Mouse (Mus musculus): Measurements from ENCODE around the gene Magix. TPM values are rescaled to one million over a fixed set of nuclear protein-coding genes. Genes with fewer than 3 reads are reported as not detected.
A peak's percentile ranks its signal among the peaks of the same experiment; 100 is the strongest.

Gene Magix
- total RNA-seq, 2 experiments from 2014 or later: 0.18 TPM; not detected in 1

DNA sequence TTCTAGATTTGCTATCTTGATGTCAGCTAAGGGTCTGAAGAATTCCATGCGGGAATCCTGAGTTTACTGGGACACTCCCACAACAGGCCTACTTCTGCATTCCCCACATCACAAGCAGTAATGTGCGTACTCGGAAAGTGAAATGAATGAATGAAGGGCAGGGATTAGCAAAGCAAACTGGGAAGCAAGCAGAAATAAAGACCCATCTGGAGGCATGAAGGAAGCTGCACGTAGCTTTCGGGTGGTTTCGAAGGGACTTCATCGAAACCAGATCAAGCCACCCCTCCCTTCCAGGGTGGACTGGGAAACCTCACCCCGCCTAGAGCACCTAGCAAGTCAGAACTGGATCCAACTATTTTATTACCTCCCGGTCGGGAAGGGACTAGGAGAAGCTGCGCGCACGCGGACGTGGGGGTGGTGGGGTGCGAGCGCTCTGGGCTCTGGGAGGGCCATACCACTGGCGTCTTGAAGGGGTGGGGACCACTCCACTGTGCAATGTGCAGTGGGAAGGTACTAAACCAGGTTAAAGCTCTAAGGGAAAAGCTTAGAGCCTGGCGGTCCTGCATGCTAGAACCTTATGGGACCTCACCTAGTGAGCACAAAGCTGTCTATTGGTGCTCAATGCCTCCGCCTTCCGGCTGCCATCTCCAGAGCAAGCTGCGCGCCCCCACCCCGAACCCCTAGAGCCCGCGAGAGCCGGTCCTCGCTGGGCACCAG is 6.6 kb downstream of the Magix start:
- ATAC-seq (ENCODE audit: poor library complexity, severe bottlenecking): 0 out of 2 replicates have a peak, but pooled peaks have one; percentile 7

DNA sequence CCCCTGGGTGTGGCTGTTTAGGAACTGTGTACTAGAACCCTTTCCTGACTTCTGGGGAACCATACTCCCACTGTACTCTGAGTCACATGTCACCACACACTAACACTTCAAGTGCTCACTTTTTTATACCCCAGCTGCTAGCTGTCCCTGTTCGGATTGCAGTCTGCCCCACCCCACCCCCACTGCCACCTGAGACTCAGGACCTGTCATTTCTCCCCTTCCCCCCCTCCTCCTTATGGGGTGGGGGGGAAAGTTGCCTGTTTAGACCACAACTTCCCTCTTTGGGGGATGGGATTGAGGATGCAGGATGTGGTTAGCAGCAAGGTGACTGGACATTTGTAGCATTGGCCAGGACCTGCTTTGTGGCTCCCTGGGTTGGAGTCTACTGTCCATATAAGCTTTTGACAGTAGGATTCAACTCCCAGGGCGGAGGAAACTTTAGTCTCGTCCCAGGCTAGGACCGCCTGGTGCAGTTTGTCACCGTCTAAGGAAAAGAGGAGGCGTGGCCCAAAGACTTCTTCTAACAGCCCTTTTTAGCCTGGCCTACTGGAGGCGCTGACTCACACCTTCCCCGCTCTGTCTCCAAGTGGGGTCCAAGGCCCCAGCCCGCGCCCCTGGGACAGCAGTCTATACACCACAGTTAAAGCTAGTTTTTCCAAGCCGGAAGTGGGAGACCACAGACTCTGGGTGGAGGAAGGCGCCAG is 7.3 kb downstream of the Magix start:
- peak; percentile 69 for ATAC-seq (ENCODE audit: poor library complexity, severe bottlenecking)

DNA sequence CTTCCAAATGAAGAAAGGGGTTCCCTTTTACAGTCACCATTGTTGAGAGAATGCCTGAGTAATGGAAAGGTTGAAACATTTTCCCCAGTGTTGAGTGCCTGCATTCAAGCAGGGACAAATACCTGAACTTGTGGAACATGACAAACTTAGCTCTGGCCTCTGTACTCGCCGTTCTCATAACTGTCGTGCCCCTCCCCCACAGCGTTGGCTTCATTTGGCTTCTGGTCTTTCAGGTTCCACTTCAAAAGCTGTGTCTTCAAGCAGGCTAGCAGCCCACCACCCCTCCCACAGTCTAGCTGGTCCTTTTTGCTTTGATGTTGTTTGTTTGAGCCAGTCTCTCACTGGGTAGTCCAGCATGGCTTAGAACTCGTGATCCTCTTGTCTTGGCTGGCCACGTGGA is 8.3 kb downstream of the Magix start:
- ATAC-seq (ENCODE audit: poor library complexity, severe bottlenecking): no peak

DNA sequence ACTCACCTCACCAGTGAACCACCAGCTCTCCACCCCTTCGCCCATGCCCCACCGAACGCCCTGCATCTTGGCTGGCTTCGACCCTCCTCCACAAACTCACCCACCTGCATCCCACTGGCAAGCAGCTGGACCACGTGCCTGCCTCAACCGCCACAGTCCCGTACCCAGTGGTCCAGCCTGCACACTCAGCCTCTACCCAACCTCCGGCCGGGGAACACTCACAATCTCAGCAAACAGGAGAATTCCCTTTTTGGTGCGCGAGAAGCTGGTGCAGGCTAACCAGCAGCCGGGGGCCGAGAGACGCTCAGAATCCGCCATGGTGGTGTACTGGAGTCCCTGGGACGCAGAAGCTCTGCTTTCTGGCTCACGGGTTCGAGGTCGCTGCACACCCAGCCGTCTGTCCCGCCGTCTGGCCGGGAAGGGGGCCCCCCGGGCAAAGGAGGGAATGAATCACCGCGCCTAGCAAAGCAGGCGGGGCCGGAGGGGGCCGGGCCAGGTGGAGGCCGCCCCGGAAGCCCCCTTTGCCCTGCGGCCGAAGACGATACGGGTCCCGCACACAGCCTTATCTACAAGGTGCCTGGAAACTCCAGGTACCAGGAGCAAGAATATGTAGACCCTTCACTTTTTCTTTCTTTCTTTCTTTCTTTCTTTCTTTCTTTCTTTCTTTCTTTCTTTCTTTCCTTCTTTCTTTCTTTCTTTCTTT is 10.0 kb downstream of the Magix start, which contains the start of gene Plp2:
TSS of gene Plp2 (minus strand) at position 470 of the 703 bp plus-strand sequence.
- ATAC-seq (ENCODE audit: poor library complexity, severe bottlenecking): peak; percentile 14

DNA sequence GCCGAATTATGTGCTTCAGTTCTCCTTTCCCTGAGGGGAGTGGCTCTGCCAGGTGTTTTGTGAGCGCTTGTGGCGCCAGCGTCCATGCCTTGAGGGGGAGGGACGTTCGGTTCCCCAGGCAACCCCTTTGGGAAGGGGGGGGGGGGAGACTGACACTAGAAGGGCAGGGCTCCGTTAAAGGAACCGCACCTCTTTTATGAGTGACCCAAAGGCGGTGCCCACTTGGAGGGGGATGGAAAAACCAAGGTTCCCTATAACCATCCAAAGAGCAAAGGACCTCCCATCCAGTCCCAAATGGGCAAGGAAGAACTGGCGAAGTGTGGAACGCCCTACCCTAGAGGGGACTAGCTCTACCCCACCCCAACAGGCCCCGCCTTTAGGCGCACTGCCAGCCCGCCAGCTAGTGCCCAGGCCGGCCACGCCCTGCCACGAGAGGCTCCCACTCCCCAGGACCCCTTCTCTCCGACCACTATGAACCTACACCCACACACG is 10.6 kb downstream of the Magix start:
- ATAC-seq (ENCODE audit: poor library complexity, severe bottlenecking): peak; percentile 66

DNA sequence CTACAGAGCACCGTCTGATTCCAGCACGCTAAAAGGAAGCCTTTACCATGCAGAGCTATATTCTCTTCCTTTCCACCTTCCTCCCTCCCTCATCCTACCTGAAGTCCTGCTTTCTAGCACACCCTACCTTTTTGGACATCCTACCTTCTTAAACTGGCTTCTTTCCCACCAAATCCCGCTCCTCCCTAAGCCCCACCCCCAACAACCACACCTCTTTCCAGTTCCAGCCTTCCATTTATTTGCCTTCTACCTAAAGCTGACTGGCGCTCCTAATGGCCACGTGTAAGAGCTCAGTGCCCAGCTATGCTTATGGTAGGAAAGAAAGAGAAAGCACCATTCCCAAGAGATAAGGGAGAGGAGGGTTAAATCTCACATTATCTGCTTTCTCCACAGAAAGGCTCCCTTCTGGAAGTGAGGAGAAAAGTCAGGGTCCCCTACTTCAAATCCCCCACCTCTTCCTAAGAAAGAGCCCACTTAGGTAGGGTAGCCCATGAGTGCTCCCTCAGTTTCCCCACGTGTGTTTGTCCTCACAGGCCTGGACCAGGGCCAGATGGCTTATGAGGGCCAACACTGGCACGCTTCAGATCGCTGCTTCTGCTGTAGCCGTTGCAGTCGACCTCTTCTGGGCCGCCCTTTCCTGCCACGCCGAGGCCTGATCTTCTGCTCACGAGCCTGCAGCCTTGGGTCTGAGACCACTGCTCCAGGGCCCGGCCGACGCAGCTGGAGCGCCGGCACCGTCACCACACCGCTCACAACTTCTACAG is 15.1 kb downstream of the Magix start:
- ATAC-seq (ENCODE audit: poor library complexity, severe bottlenecking): no peak

DNA sequence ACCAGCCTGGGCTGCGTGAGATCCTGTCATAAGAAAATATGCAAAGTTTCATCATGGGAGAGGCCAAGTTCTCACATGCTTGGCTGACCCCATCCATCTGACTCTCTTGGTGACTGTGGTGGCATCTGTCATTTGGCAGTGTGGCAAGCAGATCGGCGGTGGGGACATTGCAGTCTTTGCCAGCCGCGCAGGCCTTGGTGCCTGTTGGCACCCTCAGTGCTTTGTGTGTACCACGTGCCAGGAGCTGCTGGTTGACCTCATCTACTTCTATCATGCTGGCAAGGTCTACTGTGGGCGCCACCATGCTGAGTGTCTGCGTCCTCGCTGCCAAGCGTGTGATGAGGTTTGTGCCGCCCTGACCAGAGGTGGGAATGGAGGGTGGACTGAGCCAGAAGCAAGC is 16.3 kb downstream of the Magix start:
- ATAC-seq (ENCODE audit: poor library complexity, severe bottlenecking): no peak

DNA sequence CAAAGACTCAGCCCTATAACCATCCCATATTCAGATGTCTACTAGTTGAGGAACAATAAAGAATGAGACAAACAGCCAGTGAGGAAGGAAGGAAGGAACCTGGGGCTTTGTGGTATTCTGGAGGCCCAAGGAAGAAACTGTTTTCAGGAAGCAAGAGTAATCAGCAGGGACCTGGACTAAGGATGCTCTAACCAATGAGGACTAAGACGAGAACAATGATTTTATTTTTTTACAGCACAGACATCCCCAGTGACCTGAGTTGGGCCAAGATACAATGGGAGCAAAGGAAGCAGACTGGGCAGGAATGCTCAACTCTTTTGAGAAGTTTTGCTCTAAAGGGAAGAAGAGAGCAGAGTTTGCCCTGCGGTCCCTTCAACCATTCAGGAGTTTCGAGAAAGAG is 18.1 kb downstream of the Magix start:
- ATAC-seq (ENCODE audit: poor library complexity, severe bottlenecking): 0 out of 2 replicates have a peak, but pooled peaks have one; percentile 33

DNA sequence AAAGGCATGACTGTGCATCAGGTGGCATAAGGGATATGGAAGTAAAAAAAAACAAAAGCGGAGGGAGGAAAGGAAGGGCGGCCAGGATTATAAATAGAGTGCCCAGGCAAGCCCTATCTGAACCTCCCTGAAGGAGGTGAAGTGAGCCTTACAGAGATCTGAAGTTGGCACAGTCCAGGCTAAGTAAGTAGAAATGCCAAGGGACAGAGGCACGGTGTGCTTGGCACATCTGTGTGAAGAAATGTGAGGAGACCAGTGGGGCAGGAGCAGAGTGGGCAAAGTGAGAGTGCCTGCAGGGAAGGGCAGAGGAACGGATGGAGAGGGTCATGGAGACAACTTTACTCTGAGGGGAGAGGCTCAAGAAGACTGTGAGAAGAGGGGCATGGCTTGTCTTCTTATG is 20.0 kb downstream of the Magix start:
- ATAC-seq (ENCODE audit: poor library complexity, severe bottlenecking): no peak

DNA sequence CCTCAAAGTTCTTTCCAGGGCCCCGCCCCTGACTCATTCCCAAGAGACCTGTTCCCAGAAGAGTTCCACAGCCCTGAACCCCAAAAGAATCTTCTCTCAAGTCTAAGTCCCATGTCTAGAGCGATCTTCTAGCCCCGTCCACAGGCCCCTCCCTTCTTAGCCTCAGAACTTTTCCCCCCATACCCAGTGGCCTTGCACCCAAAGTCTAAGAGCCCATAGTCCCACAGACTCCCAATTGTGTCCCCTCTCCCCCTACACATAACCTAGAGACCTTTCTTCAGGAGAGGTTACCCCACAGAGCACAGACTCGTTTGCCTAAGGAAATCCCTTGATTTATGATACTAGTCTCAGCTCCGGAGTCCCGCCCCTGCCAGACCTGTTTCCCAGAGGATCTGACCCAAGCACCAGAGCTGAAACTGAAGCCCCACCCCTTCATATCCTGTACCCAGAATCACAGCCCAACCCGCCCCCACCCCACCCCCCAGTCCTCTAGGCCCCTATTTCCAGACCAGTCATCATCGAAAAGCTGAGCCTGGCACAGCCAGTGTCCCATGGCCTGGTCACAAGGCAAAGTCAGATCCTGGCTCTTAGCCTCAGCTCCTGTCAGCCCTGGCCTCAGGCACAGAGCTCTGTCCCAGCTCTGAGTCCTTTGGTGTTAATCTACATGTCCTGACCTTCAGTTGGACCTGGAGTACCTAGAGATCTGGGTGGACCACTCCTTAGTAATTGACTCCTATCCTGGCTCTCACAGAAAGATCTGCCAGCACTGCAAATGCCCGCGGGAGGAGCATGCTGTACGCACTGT is 22.1 kb downstream of the Magix start:
- no peak for ATAC-seq (ENCODE audit: poor library complexity, severe bottlenecking)

DNA sequence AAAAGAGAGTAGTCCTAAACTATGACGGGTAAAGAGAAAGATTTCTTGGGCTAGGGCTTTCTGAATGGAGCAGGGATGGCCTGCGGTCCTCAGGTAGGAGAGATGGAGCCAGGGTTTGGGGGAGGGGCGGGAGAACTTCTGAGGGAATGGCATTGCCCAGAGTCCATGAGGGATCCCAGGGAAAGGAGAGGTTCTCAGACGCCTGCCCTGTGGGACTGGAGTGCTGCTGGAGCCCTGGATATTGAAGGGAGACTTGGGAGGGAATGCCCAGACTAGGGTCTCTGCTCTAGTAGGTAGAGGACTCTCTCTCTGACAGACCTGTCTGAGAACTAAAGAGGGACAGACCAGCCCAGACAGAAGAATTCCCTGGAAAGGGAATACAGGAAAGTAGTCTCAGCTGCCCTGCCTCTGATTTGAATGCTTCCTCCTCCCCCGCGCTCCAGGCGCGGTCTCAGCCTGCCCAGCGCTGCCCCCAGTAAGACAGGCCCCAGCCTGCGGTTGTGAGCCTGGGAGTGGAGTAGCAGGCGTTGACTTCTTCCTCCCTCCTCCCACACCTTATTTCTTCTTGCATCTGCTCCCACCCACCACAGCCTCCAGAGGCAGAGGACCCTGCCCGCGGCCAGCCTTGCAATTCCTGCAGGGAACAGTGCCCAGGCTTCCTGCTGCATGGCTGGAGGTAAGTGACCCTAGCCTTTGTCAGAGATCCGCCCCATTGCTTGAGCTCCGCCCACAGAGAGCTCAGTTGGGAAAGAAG is 22.8 kb downstream of the Magix start:
- ATAC-seq (ENCODE audit: poor library complexity, severe bottlenecking): 0 out of 2 replicates have a peak, but pooled peaks have one; percentile 33

DNA sequence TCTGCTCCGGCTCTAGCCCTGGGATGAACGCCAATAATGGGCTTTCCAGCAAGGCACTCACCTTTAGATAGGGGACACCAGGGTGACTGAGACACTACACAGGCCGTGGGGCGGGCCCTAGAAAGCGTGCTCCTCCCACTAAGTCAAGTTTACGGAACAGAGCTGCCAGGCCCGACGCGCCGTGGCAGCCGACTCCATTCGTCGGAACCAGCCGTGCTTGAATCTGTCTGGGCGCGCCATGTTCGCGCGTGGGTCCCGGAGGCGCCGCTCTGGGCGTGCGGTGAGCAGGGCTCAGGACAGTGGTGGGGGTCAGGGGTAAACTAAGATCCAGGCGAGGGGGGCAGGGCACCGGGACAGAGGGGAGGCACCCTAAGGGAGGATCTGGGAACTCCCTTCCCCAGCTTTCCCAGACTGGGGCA is 23.8 kb downstream of the Magix start, which contains the start of gene Prickle3:
TSS of gene Prickle3 (plus strand) at position 40 of the 419 bp plus-strand sequence.
- ATAC-seq (ENCODE audit: poor library complexity, severe bottlenecking): peak; percentile 97

DNA sequence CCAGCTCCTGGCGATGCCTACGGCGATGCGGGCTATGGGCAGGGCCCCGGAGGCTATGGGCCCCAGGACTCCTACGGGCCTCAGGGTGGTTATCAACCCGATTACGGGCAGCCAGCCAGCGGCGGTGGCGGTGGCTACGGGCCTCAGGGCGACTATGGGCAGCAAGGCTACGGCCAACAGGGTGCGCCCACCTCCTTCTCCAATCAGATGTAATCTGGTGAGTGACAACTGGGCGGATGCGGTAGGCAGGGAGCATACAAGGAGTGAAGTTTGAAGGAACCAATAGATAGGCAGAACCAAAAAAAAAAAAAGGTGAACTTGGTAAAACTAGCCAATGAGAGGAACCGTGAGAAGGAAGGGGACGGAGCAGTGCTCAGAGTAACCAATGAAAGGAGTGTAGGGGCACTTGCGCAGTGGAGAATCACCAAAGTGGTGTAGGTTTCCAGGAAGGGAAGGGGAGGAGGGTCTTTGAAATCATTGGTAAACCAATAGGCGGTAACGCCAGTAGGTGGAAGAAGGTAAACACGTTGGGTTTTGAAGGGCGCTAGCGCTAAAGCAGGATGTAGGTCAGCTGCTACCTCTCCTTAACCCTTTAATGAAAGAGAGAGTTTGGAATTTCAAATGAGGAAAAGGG is 32.3 kb downstream of the Magix start:
- peak; percentile 94 for ATAC-seq (ENCODE audit: poor library complexity, severe bottlenecking)

DNA sequence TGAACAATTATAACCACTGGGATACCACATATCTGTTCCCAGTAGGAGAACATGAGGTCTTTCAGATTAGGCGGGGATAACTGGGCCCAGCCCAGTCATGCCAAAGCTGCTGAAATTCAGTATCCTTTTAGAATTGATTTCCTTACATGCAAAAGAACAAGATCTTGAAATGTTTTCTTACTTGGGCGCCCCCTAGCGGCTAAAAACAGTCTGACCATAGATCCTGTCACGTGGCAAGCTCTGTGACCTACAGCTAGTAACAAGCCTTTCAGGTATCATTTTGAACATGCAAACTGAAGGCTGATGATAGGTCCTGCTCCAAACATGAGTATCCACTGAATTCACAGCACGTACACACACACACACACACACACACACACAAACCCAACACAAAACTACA is 35.7 kb downstream of the Magix start:
- ATAC-seq (ENCODE audit: poor library complexity, severe bottlenecking): no peak

DNA sequence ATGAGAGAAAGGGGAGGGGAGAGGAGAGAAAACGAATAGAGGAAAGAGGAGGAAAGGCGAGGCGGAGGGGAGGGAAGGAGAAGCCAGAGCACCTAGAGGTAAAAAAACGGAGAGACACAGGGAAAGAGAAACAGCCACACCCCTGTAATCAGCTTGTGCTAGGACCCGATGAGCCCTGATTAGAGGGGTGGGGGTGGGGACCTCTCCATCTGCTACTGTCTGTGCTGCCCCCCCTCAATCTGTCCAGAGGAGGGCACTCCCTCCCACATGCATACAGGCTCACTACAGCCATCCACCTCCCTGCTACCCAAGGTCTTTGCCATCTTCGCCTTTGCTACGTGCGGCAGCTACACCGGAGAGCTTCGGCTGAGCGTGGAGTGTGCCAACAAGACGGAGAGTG is 40.3 kb downstream of the Magix start:
- no peak for ATAC-seq (ENCODE audit: poor library complexity, severe bottlenecking)

DNA sequence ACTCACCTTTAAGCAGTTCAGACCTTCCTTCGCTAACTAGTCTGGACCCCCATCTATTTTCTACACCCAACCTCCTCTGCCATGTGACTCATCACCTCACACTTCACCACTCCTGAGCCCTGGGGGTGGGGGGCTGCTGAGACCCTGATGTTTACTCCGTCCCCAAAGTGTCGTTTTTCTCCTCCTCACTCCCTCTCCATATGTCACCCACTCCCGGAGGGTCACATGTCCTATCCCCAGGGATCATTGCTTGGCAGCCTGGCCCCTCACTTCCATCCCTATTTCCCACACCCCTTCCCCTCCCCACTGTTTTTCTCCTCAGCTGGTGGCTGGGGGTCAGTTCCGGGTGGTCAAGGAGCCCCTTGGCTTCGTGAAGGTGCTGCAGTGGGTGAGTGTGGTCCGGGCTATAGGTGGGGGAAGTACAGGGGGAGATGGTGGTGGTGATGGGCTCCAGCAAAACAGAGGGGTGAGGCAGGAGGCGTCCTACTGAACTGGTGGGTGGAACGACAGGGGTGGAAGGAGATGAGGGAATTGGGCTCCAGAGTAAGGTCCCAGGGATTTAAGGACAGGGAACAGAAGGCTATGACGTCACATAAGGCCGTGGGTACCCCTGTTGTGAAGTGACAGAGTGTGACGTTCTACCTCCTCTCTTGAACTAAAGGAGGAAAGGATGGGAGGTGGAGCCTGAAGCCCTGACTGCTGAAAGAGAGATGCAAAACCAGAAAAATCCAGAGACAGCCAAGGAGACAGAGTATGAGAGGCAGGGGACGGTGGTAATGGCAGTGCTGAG is 41.3 kb downstream of the Magix start:
- ATAC-seq (ENCODE audit: poor library complexity, severe bottlenecking): no peak

DNA sequence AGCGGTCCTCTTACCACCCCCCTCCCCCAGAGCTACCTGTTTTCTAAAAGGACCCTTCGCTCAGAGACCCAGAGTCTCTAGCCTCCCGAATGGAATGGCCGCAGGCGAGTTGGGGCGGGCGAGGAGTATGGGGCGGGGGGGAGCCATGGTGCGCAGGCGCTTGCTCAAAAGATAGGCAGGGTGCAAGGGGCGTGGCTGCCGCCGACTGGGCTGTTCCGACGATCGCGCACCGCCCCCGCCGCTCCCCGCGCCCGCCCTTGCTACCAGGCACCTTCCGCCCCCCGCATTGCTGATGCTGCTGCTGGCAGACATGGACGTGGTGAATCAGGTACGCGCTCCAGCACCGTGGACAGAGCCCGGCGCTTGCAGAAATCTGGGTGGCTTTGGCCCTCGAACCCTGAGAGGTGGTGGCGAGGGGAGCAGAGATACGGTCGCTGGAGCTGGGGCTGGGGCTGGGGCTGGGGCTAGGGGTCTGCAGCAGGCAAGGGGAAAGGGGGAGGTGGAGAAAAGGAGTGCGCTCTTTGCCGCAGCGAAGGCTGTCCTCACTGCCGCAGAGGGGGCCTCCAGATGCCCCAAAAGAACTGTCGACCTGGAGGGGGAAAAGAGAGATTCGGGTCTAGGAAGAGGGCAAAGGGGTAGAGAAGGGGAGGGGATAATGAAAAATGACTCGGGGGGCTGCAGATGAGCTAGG is 42.5 kb downstream of the Magix start, which contains the start of gene Syp:
TSS of gene Syp (plus strand) at position 71 of the 691 bp plus-strand sequence.
- ATAC-seq (ENCODE audit: poor library complexity, severe bottlenecking): peak; percentile 89

Data from megakaryocyte, adult 5-6 weeks (primary cell).